Mouse (Mus musculus): Measurements from ENCODE around the gene Rad51b. TPM values are rescaled to one million over a fixed set of nuclear protein-coding genes. Genes with fewer than 3 reads are reported as not detected.

Gene Rad51b
- 4.4 and 4.8 TPM in 2 replicates for polyA plus RNA-seq (2015; fragmentation: Nextera tagmentation; extraction: Ambion mirVana)

GRCm38 (mm10) chr12:79297121-79297576 lies at the start of gene Rad51b:
Gene Rad51b (plus strand): TSS chr12:79297282.
- peak within 1 kb of the TSS; percentile 88 for H3K27ac ChIP-seq (ENCODE audit: low read length)
- ATAC-seq (ENCODE audit: low read depth) = peak; percentile 74

GRCm38 (mm10) chr12:79248110-79248509 lies 49.0 kb upstream of the Rad51b start:
- Histone ChIP-seq H3K27me3 (ENCODE audit: control insufficient read depth, insufficient read depth, low read depth, low read length) (no peaks in the 10 kb centered on the region), H3K9me3 (replicated peaks; ENCODE audit: control insufficient read depth, low read length) (no peaks in the 10 kb centered on the region), H3K4me2 (ENCODE audit: low read depth, low read length) (no peak overlapping the region), H3K27ac (ENCODE audit: low read length) (no peak overlapping the region), H3K4me3 (ENCODE audit: low read depth, low read length) (no peak overlapping the region), H3K36me3 (ENCODE audit: control insufficient read depth, insufficient read depth) (peaks cover 17% of the 10 kb centered on the region), H3K9ac (ENCODE audit: low read depth, low read length) (no peak overlapping the region), H3K4me1 (ENCODE audit: control insufficient read depth, low read depth, low read length) (no peaks in the 10 kb centered on the region)
- WGBS (ENCODE audit: insufficient replicate concordance) = 70% methylated on average over 3 of the region's 3 CpGs
- ATAC-seq (ENCODE audit: low read depth) = no peak

More at GRCm38 (mm10) chr12:79297121-79297576, at the start of gene Rad51b:
- Histone ChIP-seq H3K36me3 (ENCODE audit: control insufficient read depth, insufficient read depth) (no peaks in the 10 kb centered on the region), H3K4me2 (ENCODE audit: low read depth, low read length) (peak within 1 kb of the TSS; percentile 97), H3K4me3 (ENCODE audit: low read depth, low read length) (peak within 1 kb of the TSS; percentile 80), H3K9me3 (replicated peaks; ENCODE audit: control insufficient read depth, low read length) (no peaks in the 10 kb centered on the region), H3K4me1 (ENCODE audit: control insufficient read depth, low read depth, low read length) (peaks cover 17% of the 10 kb centered on the region), H3K27me3 (ENCODE audit: control insufficient read depth, insufficient read depth, low read depth, low read length) (no peaks in the 10 kb centered on the region), H3K9ac (ENCODE audit: low read depth, low read length) (peak within 1 kb of the TSS; percentile 75)
- WGBS (ENCODE audit: insufficient replicate concordance) = under 1% methylated on average over 21 of the region's 21 CpGs

GRCm38 (mm10) chr12:79253294-79254053 lies 43.6 kb upstream of the Rad51b start:
- H3K9ac ChIP-seq (ENCODE audit: low read depth, low read length) = no peak overlapping the region
- 75% methylated on average over 9 of the region's 9 CpGs for WGBS (ENCODE audit: insufficient replicate concordance)
- H3K36me3 ChIP-seq (ENCODE audit: control insufficient read depth, insufficient read depth) = peaks cover 10% of the 10 kb centered on the region; the same call in 1 of the 2 replicates
- H3K27ac ChIP-seq (ENCODE audit: low read length) = no peak overlapping the region
- H3K4me3 ChIP-seq (ENCODE audit: low read depth, low read length) = no peak overlapping the region
- H3K27me3 ChIP-seq (ENCODE audit: control insufficient read depth, insufficient read depth, low read depth, low read length) = no peaks in the 10 kb centered on the region
- peak; percentile 58; the same call in 1 of the 2 replicates for ATAC-seq (ENCODE audit: low read depth)
- no peak overlapping the region for H3K4me2 ChIP-seq (ENCODE audit: low read depth, low read length)
- H3K9me3 ChIP-seq (replicated peaks; ENCODE audit: control insufficient read depth, low read length) = no peaks in the 10 kb centered on the region
- H3K4me1 ChIP-seq (ENCODE audit: control insufficient read depth, low read depth, low read length) = no peaks in the 10 kb centered on the region

GRCm38 (mm10) chr12:79254975-79255374 lies 42.1 kb upstream of the Rad51b start:
- no peak; the same call in 1 of the 2 replicates for ATAC-seq (ENCODE audit: low read depth)
- Histone ChIP-seq H3K4me2 (ENCODE audit: low read depth, low read length) (no peak overlapping the region), H3K4me3 (ENCODE audit: low read depth, low read length) (no peak overlapping the region), H3K36me3 (ENCODE audit: control insufficient read depth, insufficient read depth) (peaks cover 10% of the 10 kb centered on the region; the same call in 1 of the 2 replicates), H3K9ac (ENCODE audit: low read depth, low read length) (no peak overlapping the region), H3K27me3 (ENCODE audit: control insufficient read depth, insufficient read depth, low read depth, low read length) (no peaks in the 10 kb centered on the region), H3K9me3 (replicated peaks; ENCODE audit: control insufficient read depth, low read length) (no peaks in the 10 kb centered on the region), H3K4me1 (ENCODE audit: control insufficient read depth, low read depth, low read length) (no peaks in the 10 kb centered on the region), H3K27ac (ENCODE audit: low read length) (no peak overlapping the region)
- WGBS (ENCODE audit: insufficient replicate concordance) = 86% methylated on average over 10 of the region's 10 CpGs

- ATAC-seq (ENCODE audit: low read depth) = no peak
- Histone ChIP-seq H3K36me3 (ENCODE audit: control insufficient read depth, insufficient read depth) (peaks cover 11% of the 10 kb centered on the region), H3K4me1 (ENCODE audit: control insufficient read depth, low read depth, low read length) (no peaks in the 10 kb centered on the region), H3K4me3 (ENCODE audit: low read depth, low read length) (no peak overlapping the region), H3K9me3 (replicated peaks; ENCODE audit: control insufficient read depth, low read length) (no peaks in the 10 kb centered on the region), H3K27ac (ENCODE audit: low read length) (no peak overlapping the region), H3K27me3 (ENCODE audit: control insufficient read depth, insufficient read depth, low read depth, low read length) (no peaks in the 10 kb centered on the region), H3K4me2 (ENCODE audit: low read depth, low read length) (no peak overlapping the region), H3K9ac (ENCODE audit: low read depth, low read length) (no peak overlapping the region)
- 77% methylated on average over 2 of the region's 2 CpGs for WGBS (ENCODE audit: insufficient replicate concordance)
Measured at GRCm38 (mm10) chr12:79260154-79260553, 36.9 kb upstream of the Rad51b start.

GRCm38 (mm10) chr12:79261035-79261434 lies 36.0 kb upstream of the Rad51b start:
- WGBS (ENCODE audit: insufficient replicate concordance) = 59% methylated on average over 5 of the region's 5 CpGs
- Histone ChIP-seq H3K9me3 (replicated peaks; ENCODE audit: control insufficient read depth, low read length) (no peaks in the 10 kb centered on the region), H3K4me2 (ENCODE audit: low read depth, low read length) (no peak overlapping the region), H3K4me3 (ENCODE audit: low read depth, low read length) (no peak overlapping the region), H3K27ac (ENCODE audit: low read length) (no peak overlapping the region), H3K27me3 (ENCODE audit: control insufficient read depth, insufficient read depth, low read depth, low read length) (no peaks in the 10 kb centered on the region), H3K9ac (ENCODE audit: low read depth, low read length) (no peak overlapping the region), H3K36me3 (ENCODE audit: control insufficient read depth, insufficient read depth) (peaks cover 12% of the 10 kb centered on the region), H3K4me1 (ENCODE audit: control insufficient read depth, low read depth, low read length) (no peaks in the 10 kb centered on the region)
- no peak for ATAC-seq (ENCODE audit: low read depth)

GRCm38 (mm10) chr12:79272604-79273003 lies 24.5 kb upstream of the Rad51b start:
- no peaks in the 10 kb centered on the region for H3K9me3 ChIP-seq (replicated peaks; ENCODE audit: control insufficient read depth, low read length)
- peak; percentile 89 for ATAC-seq (ENCODE audit: low read depth)
- no peak overlapping the region for H3K9ac ChIP-seq (ENCODE audit: low read depth, low read length)
- peaks cover 34% of the 10 kb centered on the region for H3K36me3 ChIP-seq (ENCODE audit: control insufficient read depth, insufficient read depth)
- 66% methylated on average over 4 of the region's 4 CpGs for WGBS (ENCODE audit: insufficient replicate concordance)
- H3K27me3 ChIP-seq (ENCODE audit: control insufficient read depth, insufficient read depth, low read depth, low read length) = no peaks in the 10 kb centered on the region
- H3K4me1 ChIP-seq (ENCODE audit: control insufficient read depth, low read depth, low read length) = no peaks in the 10 kb centered on the region; the same call in none of the 2 replicates
- no peak overlapping the region for H3K4me3 ChIP-seq (ENCODE audit: low read depth, low read length)
- H3K27ac ChIP-seq (ENCODE audit: low read length) = peak overlapping the region; percentile 38; the same call in 1 of the 2 replicates
- H3K4me2 ChIP-seq (ENCODE audit: low read depth, low read length) = no peak overlapping the region

- no peak overlapping the region for H3K27ac ChIP-seq (ENCODE audit: low read length)
- H3K27me3 ChIP-seq (ENCODE audit: control insufficient read depth, insufficient read depth, low read depth, low read length) = no peaks in the 10 kb centered on the region
- 80% methylated on average over 13 of the region's 13 CpGs for WGBS (ENCODE audit: insufficient replicate concordance)
- no peaks in the 10 kb centered on the region for H3K9me3 ChIP-seq (replicated peaks; ENCODE audit: control insufficient read depth, low read length)
- H3K9ac ChIP-seq (ENCODE audit: low read depth, low read length) = no peak overlapping the region
- ATAC-seq (ENCODE audit: low read depth) = no peak
- peaks cover 43% of the 10 kb centered on the region for H3K36me3 ChIP-seq (ENCODE audit: control insufficient read depth, insufficient read depth)
- no peak overlapping the region for H3K4me2 ChIP-seq (ENCODE audit: low read depth, low read length)
- no peak overlapping the region for H3K4me3 ChIP-seq (ENCODE audit: low read depth, low read length)
- H3K4me1 ChIP-seq (ENCODE audit: control insufficient read depth, low read depth, low read length) = no peaks in the 10 kb centered on the region
Measured at GRCm38 (mm10) chr12:79279513-79280115, 17.5 kb upstream of the Rad51b start.

GRCm38 (mm10) chr12:79282595-79282994 lies 14.5 kb upstream of the Rad51b start:
- Histone ChIP-seq H3K4me3 (ENCODE audit: low read depth, low read length) (no peak overlapping the region), H3K4me1 (ENCODE audit: control insufficient read depth, low read depth, low read length) (no peaks in the 10 kb centered on the region), H3K9ac (ENCODE audit: low read depth, low read length) (no peak overlapping the region), H3K4me2 (ENCODE audit: low read depth, low read length) (no peak overlapping the region), H3K27ac (ENCODE audit: low read length) (no peak overlapping the region), H3K9me3 (replicated peaks; ENCODE audit: control insufficient read depth, low read length) (no peaks in the 10 kb centered on the region), H3K36me3 (ENCODE audit: control insufficient read depth, insufficient read depth) (peaks cover 51% of the 10 kb centered on the region), H3K27me3 (ENCODE audit: control insufficient read depth, insufficient read depth, low read depth, low read length) (no peaks in the 10 kb centered on the region)
- no peak for ATAC-seq (ENCODE audit: low read depth)
- WGBS (ENCODE audit: insufficient replicate concordance) = 81% methylated on average over 8 of the region's 8 CpGs
